Mouse (Mus musculus) megakaryocyte progenitor cell, adult 5-6 weeks (primary cell): ENCODE data around the gene Nodal. TPM values are rescaled to one million over a fixed set of nuclear protein-coding genes. Genes with fewer than 3 reads are reported as not detected.
A peak's percentile ranks its signal among the peaks of the same experiment; 100 is the strongest.

Source experiments
- ATAC-seq: replicated peaks from 2 replicates; pipeline ENCODE4 v1.8.0; 2016; ENCODE audit warnings: mild to moderate bottlenecking, moderate TSS enrichment, inconsistent platforms; ENCODE audit not compliant: poor library complexity
- total RNA-seq, 2 experiments: library from RNA; stranded (forward) in 1 of 2; stranded (reverse) in 1 of 2; fragments of 157-497, 149-512 nt in 1 of 2; fragments of 200-1000 nt in 1 of 2; gene quantifications; 2 replicates each; pipeline versions ENCODE4 v1.2.3 to v1.2.4; 2015 to 2017

Gene Nodal
- not detected in 2 replicates for total RNA-seq (2015)
- total RNA-seq (2017), result not detected in 2 replicates

DNA sequence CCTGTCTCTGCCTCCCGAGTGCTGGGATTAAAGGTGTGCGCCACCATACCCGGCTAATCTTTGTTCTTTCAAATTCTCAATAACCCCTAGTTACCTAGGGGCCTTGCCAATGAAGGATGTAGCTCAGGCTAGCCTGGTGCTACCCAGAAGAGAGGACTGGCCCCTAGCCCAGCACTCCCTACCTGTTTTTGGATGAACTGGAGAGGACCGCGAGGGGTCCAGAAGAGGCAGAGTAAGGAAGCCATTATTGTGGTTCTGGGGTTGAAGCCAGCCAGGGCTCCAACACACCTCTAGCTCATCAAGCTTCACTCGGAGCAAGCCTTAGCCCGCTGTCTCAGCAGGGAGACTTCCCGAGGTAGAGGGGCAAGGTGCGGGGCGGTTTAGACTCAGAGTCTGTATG is at the start of gene Nodal:
Gene Nodal (plus strand): TSS at position 301 of the 400 bp plus-strand sequence.
- no peak for ATAC-seq

DNA sequence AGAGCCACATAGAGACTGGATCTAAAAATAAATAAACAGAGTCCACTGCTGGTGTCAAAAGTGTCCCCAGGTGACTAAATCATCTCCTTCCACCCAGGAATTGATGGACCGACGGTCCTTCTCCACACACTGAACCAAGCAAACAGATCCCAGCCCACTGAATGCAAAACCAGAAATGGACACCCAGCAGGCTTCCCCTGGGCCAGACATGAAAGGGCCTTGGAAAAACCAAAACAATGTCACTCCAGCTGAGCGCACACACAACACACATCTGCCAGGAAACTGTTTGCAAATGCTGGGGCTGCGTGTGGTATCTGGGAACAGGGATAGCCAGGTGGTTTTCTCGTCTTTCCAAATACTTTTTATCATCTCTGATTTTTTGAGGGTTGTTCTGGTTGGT is 48.0 kb upstream of the Nodal start:
- no peak for ATAC-seq

DNA sequence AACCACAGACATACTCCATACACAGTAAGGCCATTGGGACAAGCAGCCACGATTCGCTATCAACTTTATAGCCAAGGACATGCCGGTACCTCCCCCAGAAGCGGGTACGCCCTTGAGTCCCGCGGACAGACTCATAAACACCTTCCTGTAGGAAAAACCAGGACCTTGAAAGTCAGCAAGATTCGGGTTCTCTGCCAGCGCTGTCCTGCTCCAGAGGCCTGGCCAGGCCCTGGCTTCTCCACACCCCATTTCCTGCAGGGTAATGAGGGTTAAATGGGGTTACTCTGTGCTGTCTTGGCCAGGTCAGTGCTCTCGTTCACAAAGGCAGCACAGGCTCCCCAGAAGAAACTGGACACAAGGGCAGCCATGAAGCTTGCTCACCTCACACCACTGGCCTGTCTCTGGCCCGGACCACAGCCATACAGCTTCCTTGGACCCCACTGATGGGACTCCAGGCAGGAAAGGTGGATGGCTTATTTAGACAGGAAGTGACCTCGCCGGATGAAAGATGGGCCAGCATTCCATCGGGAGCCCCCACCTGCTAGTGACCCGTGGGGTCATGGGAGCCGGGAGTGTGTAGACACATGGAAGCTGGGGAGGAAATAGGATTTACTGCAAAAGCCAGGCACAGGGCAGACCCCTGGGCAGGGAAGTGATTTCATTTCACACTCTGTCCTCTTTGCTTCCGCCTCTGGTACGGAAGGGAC is 47.3 kb upstream of the Nodal start:
- ATAC-seq, result no peak

- ATAC-seq, result no peak
Measured at GRCm38 (mm10) chr10:61371884-61372584, 45.7 kb upstream of the Nodal start.

GRCm38 (mm10) chr10:61372585-61372923 is 45.2 kb upstream of the Nodal start:
- ATAC-seq, result no peak

DNA sequence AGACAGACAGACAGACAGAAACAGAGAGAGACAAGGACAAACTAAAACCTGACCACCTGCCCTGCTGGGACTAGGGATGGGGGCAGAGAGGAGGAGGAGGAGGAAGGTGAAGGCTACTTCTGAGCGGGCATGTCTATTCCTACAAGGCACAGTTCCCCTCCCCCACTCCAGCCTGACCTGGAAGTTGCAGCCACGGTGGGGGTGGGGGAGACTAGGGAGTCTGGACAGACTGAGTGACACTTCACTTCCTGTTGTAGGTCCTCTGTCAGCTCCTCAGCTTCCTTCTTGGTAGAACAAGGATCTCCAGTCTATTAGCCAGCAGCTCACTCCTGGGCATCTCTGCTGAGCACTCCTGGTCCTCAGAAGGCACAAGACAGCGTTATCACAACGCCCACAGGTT is 43.7 kb upstream of the Nodal start:
- peak; percentile 81 for ATAC-seq

GRCm38 (mm10) chr10:61374771-61375481 is 42.8 kb upstream of the Nodal start:
- ATAC-seq, result peak; percentile 81

- ATAC-seq, result no peak
Measured at GRCm38 (mm10) chr10:61378050-61378449, 39.7 kb upstream of the Nodal start.

DNA sequence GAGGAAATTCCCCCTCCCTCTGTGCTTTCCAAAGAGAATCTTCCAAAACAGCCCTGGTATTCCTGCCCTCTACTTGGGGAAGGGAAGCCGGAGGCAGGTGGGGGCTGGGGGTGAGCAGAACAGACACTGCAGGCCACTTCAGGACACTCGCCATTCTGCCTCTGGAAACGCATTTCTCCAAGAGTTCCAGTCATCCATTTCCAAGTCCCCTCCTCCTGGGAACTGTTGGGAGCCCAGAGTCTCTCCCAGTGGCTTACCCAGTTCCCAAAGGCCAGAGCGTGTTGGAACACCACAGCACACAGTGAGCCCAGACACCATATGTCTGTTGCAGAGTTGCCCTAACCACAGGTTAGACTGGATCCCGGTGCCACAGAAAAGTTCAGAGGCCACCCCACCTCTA is 39.1 kb upstream of the Nodal start:
- no peak for ATAC-seq

DNA sequence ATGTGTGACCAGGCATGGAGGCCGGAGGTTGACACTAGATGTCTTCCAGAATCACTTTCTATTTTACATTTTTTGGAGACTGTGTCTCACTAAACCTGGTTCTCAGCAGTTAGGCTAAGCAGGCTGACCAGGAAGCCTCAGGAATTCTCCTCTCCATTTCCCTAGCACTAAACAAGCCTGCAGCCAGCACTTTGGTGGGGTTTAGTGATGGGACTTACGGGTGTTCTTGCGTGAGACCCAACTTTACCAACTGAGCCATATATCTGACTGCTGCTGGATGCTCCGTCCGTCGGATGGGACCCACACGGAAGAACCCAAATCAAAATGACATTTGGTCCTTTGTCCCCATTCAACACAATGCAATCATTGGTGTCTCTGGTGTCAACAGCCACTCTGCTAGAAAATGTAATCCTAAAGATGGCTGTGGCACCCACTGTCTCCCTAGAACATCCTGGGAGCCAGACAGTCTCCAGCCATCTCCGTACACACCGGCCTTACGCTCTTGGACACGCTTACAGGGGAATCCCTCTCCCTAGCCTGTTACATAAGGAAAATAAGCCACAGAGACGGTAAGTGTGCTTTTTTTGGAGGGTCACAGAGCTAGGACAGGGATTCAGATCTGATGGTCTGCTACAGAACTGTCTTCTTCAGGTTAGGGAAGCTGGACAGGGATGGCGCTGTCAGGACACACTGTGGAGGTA is 38.3 kb upstream of the Nodal start:
- no peak for ATAC-seq

GRCm38 (mm10) chr10:61380186-61380585 is 37.6 kb upstream of the Nodal start:
- ATAC-seq, result no peak

DNA sequence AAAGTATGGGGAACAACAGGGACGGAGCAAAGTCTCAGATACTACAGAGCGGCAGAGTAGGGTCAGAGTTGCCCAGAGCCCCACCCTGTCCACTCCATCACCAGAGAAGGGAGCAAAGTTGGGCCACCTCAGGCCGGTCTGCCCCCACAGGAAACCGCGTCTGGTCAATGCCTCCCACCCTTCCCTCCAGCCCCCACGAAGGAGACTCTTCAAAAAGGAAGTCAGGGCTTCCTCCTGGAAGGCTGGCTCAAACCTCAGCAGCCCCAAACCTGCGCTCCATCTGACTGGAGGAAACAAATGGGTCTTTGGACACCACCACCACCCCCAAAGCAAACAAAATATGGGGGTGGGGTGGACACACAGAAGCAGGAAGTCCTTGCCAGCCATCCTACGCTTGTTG is 35.9 kb upstream of the Nodal start:
- ATAC-seq, result peak; percentile 23

DNA sequence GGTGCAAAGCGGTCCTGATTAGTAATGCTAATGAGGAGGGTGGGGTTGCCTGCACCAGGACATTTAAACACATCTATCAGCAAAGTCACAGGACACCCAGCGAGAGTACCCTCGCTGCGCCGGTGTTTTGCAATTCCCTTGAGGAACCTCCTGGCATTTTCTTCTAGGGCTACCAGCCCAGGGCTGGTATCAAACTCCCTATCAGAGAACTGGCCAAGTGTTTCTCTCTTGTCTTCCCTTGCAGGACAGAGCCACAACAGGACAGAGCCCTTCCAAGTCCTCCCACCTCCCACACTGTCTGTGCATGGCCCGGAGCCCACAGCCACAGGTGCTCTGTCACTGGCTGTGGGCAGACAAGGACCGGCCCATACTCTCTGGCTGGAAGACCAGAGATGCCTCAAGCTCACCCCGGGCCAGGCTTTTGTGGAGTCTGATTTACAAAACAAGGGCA is 35.5 kb upstream of the Nodal start:
- 0 out of 2 replicates have a peak, but pooled peaks have one; percentile 9 for ATAC-seq

- ATAC-seq, result peak; percentile 15
Measured at GRCm38 (mm10) chr10:61383021-61383714, 34.6 kb upstream of the Nodal start, which contains the start of gene Pald1. Gene Pald1, minus strand, starts transcription at chr10:61383530.

GRCm38 (mm10) chr10:61383715-61384047 is 34.1 kb upstream of the Nodal start:
- peak; percentile 49 for ATAC-seq

GRCm38 (mm10) chr10:61385174-61385573 is 32.6 kb upstream of the Nodal start:
- ATAC-seq, result no peak

GRCm38 (mm10) chr10:61386284-61386683 is 31.5 kb upstream of the Nodal start:
- no peak for ATAC-seq

DNA sequence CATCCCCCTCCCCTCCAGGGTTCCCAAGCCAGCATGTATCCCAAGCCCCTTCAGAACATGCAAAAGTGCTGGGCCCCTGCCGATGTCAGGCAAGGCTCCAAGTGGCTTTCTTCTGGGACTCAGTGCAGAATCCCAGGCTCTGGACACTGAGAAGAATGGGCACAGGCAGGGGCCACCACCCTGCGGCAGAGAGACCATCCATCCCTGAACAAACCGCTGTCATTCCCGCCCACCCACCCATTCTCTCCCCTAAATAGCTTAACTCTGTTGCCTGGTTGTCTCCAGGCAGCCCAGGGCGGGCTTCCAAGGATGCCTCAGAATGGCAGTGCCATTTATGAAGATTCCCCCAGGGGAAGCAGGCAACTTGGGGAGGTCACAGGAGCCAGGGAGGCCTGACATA is 28.8 kb upstream of the Nodal start:
- no peak for ATAC-seq

DNA sequence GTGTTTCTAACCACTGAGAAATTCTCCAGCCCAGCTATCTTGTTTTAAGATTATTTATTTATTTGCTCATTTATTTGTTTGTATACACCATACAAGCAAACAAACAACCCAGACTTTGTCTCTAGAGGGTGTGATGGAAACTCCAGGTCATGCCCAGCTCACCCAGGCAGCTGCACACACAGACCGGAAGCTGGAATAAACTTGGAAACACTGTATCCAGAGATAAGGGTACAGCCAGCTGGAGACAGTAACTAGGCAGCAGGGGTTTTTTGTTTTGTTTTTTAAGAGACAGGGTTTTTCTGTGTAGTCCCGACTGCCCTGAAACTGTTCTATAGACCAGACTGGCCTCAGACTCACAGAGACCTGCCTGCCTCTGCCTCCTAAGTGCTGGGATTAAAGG is 27.6 kb upstream of the Nodal start:
- ATAC-seq, result no peak

DNA sequence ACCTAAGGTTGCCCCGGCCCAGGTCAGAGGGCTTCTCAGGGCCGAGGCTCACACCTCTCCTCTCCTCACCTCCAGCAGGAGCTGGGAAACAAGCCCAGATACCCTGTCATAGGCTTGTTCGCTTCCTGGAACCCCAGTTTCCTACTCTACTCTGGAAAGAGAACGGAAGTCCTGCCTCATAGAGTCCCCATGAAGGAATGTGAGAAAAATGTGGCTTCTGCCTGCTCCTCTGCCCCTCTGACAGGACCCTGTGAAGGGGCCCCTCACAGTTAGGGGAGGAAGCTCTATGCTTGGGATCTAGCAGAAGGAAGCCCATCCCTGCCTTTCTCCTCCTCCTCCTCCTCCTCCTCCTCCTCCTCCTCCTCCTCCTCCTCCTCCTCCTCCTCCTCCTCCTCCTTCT is 25.2 kb upstream of the Nodal start:
- ATAC-seq, result no peak
